Mouse (Mus musculus): Measurements from ENCODE around the gene Mfap5. TPM values are rescaled to one million over a fixed set of nuclear protein-coding genes. Genes with fewer than 3 reads are reported as not detected.

Gene Mfap5
- total RNA-seq, 2 experiments from 2014 or later = 0.99 to 2.0 TPM

Other genes starting within 250 kb of the Mfap5 start
- under 1 TPM; 0.24 to 0.32 TPM for gene Klrg1, start 223.0 kb upstream of the Mfap5 start, total RNA-seq (2021)
- 10 to 100 TPM; 45.1 to 46.1 TPM for gene M6pr, start 197.1 kb upstream of the Mfap5 start, total RNA-seq (2021)
- 10 to 100 TPM; 69.0 to 76.4 TPM for gene Phc1, start 165.3 kb upstream of the Mfap5 start, total RNA-seq (2021)
- gene Rimklb, start 7.1 kb upstream of the Mfap5 start, total RNA-seq (2021) = 100 to 1,000 TPM; 249 to 260 TPM
- gene Aicda, start 48.0 kb downstream of the Mfap5 start, total RNA-seq (2021) = not detected
- 1 to 10 TPM; 1.4 to 1.7 TPM for gene Apobec1, start 96.6 kb downstream of the Mfap5 start, total RNA-seq (2021)
- gene Gdf3, start 104.2 kb downstream of the Mfap5 start, total RNA-seq (2021) = not detected
- not detected for gene Dppa3, start 120.6 kb downstream of the Mfap5 start, total RNA-seq (2021)
- not detected for gene Nanog, start 201.6 kb downstream of the Mfap5 start, total RNA-seq (2021)